Mouse (Mus musculus): Measurements from ENCODE around the gene Lmo1. TPM values are rescaled to one million over a fixed set of nuclear protein-coding genes. Genes with fewer than 3 reads are reported as not detected.
"Not testable (repeated sequence)": the region's sequence is repeated elsewhere in the genome, so short reads cannot be mapped to it uniquely, and the experiment has no call there.

Gene Lmo1
- polyA plus RNA-seq, 1 experiment from 2014 or later, result 15.1 TPM

GRCm38 (mm10) chr7:109141753-109142152, 33.3 kb downstream of the Lmo1 start:
- no peaks in the 10 kb centered on the region for H3K9me3 ChIP-seq
- no peak overlapping the region for H3K4me3 ChIP-seq (replicated peaks)
- no peaks in the 10 kb centered on the region for H3K27me3 ChIP-seq
- no peaks in the 10 kb centered on the region for H3K36me3 ChIP-seq
- peaks cover 39% of the 10 kb centered on the region for H3K4me1 ChIP-seq (replicated peaks)
- ATAC-seq (ENCODE audit: insufficient number of reproducible peaks, insufficient read depth, low FRiP score, low TSS enrichment, low read depth), result no peak
- no peak overlapping the region for H3K4me2 ChIP-seq
- no peak overlapping the region for H3K9ac ChIP-seq (replicated peaks)
- 69% methylated on average over 3 of the region's 3 CpGs for WGBS
- no peak overlapping the region for H3K27ac ChIP-seq

GRCm38 (mm10) chr7:109141054-109141453, 34.0 kb downstream of the Lmo1 start:
- Histone ChIP-seq H3K4me1 (replicated peaks) (peaks cover 39% of the 10 kb centered on the region), H3K9ac (replicated peaks) (no peak overlapping the region), H3K36me3 (no peaks in the 10 kb centered on the region), H3K9me3 (no peaks in the 10 kb centered on the region), H3K4me3 (replicated peaks) (no peak overlapping the region), H3K4me2 (no peak overlapping the region), H3K27ac (no peak overlapping the region), H3K27me3 (no peaks in the 10 kb centered on the region)
- WGBS, result 74% methylated on average over 2 of the region's 2 CpGs
- ATAC-seq (ENCODE audit: insufficient number of reproducible peaks, insufficient read depth, low FRiP score, low TSS enrichment, low read depth), result no peak

GRCm38 (mm10) chr7:109139405-109139804, 35.6 kb downstream of the Lmo1 start:
- Histone ChIP-seq H3K4me2 (no peak overlapping the region), H3K27ac (no peak overlapping the region), H3K4me3 (replicated peaks) (no peak overlapping the region), H3K4me1 (replicated peaks) (peaks cover 25% of the 10 kb centered on the region), H3K9me3 (no peaks in the 10 kb centered on the region), H3K9ac (replicated peaks) (no peak overlapping the region), H3K27me3 (no peaks in the 10 kb centered on the region), H3K36me3 (no peaks in the 10 kb centered on the region)
- 16% methylated on average over 3 of the region's 3 CpGs for WGBS
- ATAC-seq (ENCODE audit: insufficient number of reproducible peaks, insufficient read depth, low FRiP score, low TSS enrichment, low read depth), result 0 out of 2 replicates have a peak, but pooled peaks have one; percentile 20

DNA sequence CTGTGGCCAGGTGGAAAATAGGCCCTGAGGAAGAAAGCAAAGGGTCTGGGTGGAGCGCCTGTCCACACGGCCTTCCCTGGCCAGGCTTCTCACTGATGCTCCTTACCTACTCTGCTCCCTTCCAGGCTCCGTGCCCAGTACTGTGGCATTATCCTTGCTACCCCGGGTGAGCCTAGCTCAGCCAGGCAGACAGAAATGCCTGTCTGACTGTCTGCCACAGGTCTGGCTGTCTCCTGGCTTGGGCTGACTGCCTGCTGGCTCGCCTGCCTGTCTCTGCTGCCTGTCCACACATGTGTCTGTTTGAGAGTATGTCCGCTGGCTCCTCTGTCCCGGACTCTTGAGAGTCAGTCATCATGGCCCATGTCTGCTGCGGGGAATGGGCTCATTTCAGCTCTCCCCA, 37.6 kb downstream of the Lmo1 start:
- Histone ChIP-seq H3K36me3 (no peaks in the 10 kb centered on the region), H3K27ac (no peak overlapping the region), H3K9me3 (no peaks in the 10 kb centered on the region), H3K9ac (replicated peaks) (no peak overlapping the region), H3K27me3 (no peaks in the 10 kb centered on the region), H3K4me1 (replicated peaks) (peaks cover 7% of the 10 kb centered on the region), H3K4me3 (replicated peaks) (no peak overlapping the region), H3K4me2 (no peak overlapping the region)
- WGBS, result 81% methylated on average over 8 of the region's 8 CpGs
- ATAC-seq (ENCODE audit: insufficient number of reproducible peaks, insufficient read depth, low FRiP score, low TSS enrichment, low read depth), result no peak

DNA sequence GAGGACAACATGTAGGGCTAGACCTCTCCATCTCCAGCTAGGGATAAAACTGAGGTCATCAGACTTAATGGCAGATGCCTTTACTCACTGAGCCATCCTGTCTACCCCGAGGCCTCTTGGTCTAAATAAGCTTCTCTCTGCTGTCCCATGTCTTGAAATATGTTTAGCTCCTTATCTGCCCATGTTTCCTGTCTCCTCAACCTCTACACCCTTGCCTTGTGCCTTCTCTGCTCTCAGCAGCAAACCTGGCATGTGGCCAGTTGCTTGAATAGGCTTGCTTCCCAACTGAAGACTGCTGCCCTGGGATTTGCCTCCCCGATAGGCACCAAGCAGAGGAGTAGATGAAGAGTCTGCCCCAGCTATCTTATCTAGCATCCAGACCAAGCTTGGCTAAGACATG, 43.4 kb downstream of the Lmo1 start:
- no peaks in the 10 kb centered on the region for H3K36me3 ChIP-seq

DNA sequence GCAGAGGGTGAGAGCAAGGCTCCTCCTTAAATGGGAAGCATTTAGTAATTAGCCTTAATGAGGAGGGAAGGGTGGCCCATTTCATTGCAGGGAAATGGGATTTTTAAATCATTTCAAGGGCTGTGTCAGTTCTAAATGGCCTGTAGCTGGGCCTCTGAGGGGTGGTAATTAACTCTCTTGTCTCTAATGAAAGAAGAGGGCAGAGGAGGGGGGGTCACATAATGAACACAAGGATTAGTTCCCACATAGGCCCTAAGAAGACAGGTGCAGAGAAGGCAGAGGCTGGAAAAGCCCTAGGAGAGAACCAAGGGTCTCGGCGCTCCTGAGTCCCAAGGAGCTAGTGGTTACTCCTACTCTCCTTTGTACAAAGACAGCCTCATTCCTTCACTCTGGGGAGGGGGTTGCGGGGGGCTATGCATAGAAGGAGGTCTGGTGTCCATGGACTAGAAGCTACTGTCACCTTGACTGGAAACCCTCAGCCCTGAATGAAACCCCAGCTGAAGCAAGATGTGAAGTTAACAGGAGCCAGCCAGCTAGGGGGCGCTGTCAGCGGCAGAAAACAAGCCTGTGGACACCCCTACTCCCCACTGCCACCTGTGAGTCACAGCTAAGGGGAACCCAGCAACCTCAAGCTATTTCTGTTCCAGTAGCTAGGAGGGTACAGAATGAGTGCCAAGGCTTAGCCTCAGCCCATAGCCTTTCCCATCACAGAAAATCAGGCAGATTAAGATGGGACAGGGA, 44.9 kb downstream of the Lmo1 start:
- ATAC-seq (ENCODE audit: insufficient number of reproducible peaks, insufficient read depth, low FRiP score, low TSS enrichment, low read depth), result no peak
- Histone ChIP-seq H3K9ac (replicated peaks) (no peak overlapping the region), H3K4me2 (no peak overlapping the region), H3K4me1 (replicated peaks) (no peaks in the 10 kb centered on the region), H3K9me3 (no peaks in the 10 kb centered on the region), H3K4me3 (replicated peaks) (no peak overlapping the region), H3K36me3 (no peaks in the 10 kb centered on the region), H3K27me3 (no peaks in the 10 kb centered on the region), H3K27ac (no peak overlapping the region)
- WGBS, result 76% methylated on average over 5 of the region's 5 CpGs

More for the DNA sequence above, 43.4 kb downstream of the Lmo1 start:
- no peak for ATAC-seq (ENCODE audit: insufficient number of reproducible peaks, insufficient read depth, low FRiP score, low TSS enrichment, low read depth)
- Histone ChIP-seq H3K27ac (no peak overlapping the region), H3K9ac (replicated peaks) (no peak overlapping the region), H3K4me1 (replicated peaks) (no peaks in the 10 kb centered on the region), H3K4me2 (no peak overlapping the region), H3K27me3 (no peaks in the 10 kb centered on the region), H3K9me3 (no peaks in the 10 kb centered on the region), H3K4me3 (replicated peaks) (no peak overlapping the region)
- 94% methylated on average over 2 of the region's 2 CpGs for WGBS

GRCm38 (mm10) chr7:109129442-109129841, 45.6 kb downstream of the Lmo1 start:
- Histone ChIP-seq H3K4me3 (replicated peaks) (no peak overlapping the region), H3K27ac (no peak overlapping the region), H3K9ac (replicated peaks) (no peak overlapping the region), H3K4me1 (replicated peaks) (no peaks in the 10 kb centered on the region), H3K4me2 (no peak overlapping the region), H3K36me3 (no peaks in the 10 kb centered on the region), H3K9me3 (no peaks in the 10 kb centered on the region), H3K27me3 (no peaks in the 10 kb centered on the region)
- ATAC-seq (ENCODE audit: insufficient number of reproducible peaks, insufficient read depth, low FRiP score, low TSS enrichment, low read depth), result no peak

DNA sequence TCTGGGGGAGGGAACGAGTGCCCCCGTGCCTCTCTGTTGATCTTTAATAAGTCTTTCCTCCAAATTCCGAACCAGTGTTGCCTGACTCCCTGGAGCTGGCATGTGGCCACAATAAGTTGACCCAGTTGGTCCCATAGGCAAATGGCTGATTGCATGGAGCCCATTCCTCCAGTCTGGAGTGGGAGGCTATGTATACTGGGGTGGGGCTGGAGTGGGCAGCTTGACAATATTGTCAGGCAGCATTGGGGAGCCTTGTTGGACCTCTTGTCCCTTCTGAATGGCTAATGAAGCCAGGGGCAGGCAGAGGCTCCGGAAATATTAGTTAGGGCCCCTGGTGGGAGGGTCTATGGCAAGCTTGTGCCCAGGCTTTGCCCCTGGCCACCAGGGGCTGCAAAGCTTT, 59.1 kb downstream of the Lmo1 start:
- no peak for ATAC-seq (ENCODE audit: insufficient number of reproducible peaks, insufficient read depth, low FRiP score, low TSS enrichment, low read depth)
- Histone ChIP-seq H3K4me1 (replicated peaks) (peaks cover 7% of the 10 kb centered on the region; the same call in 1 of the 2 replicates), H3K4me3 (replicated peaks) (no peak overlapping the region), H3K9me3 (no peaks in the 10 kb centered on the region), H3K27ac (0 out of 2 replicates have a peak overlapping the region, but pooled peaks have one; percentile 7), H3K9ac (replicated peaks) (no peak overlapping the region), H3K36me3 (no peaks in the 10 kb centered on the region), H3K4me2 (no peak overlapping the region), H3K27me3 (no peaks in the 10 kb centered on the region)
- WGBS, result 61% methylated on average over 4 of the region's 4 CpGs

DNA sequence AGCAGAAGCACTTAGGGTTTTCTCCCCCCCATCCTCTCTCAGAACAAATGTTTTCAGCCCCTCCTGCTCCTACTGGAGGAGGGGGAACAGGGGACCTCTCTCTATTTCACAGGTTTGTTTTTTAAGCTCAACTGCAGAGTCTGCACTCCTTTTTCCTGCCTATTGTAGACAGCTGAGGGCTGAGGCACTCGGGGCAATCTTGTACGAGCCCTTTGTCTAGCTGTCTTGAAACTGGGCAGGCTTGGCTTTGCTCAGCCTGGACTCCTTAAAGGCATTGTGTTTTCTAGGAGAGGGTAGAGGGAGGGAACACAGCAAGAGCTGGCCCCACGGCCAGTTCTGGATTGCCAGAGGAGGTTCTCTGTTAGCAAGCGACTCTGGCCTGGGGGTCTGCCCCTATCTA, 59.5 kb downstream of the Lmo1 start:
- H3K4me3 ChIP-seq (replicated peaks); H3K4me1 ChIP-seq (replicated peaks); H3K4me2 ChIP-seq; H3K9ac ChIP-seq (replicated peaks); H3K27ac ChIP-seq; H3K27me3 ChIP-seq; H3K9me3 ChIP-seq; H3K36me3 ChIP-seq: not testable (repeated sequence)
- 45% methylated on average over 1 of the region's 4 CpGs for WGBS
- ATAC-seq (ENCODE audit: insufficient number of reproducible peaks, insufficient read depth, low FRiP score, low TSS enrichment, low read depth), result peak; percentile 47; the same call in 1 of the 2 replicates

DNA sequence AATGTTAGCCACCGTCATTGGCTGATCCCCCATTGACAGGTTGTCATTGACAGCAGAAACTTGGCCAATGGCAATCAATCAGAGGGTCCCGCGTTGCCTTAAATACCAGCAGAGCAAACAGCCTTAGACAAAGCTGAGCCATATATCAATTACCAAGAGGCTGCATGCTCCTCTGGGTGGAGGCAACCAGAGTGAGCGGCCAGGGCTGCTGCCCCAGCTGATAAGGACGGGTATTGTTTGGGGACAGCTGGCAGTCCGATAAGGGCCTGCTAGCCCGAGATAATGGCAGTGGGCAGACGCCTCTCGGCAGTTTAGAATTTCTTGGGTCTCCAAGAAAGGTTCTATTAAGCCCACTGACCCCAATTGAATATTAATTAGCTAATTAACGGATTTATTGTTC, 60.1 kb downstream of the Lmo1 start:
- no peak for ATAC-seq (ENCODE audit: insufficient number of reproducible peaks, insufficient read depth, low FRiP score, low TSS enrichment, low read depth)
- 57% methylated on average over 10 of the region's 10 CpGs for WGBS
- Histone ChIP-seq H3K4me2 (no peak overlapping the region), H3K9me3 (no peaks in the 10 kb centered on the region), H3K27me3 (no peaks in the 10 kb centered on the region), H3K36me3 (no peaks in the 10 kb centered on the region), H3K9ac (replicated peaks) (no peak overlapping the region), H3K27ac (no peak overlapping the region), H3K4me3 (replicated peaks) (no peak overlapping the region), H3K4me1 (replicated peaks) (peaks cover 7% of the 10 kb centered on the region; the same call in 1 of the 2 replicates)

GRCm38 (mm10) chr7:109111000-109111399, 64.0 kb downstream of the Lmo1 start:
- Histone ChIP-seq H3K36me3 (no peaks in the 10 kb centered on the region), H3K9ac (replicated peaks) (no peak overlapping the region), H3K4me1 (replicated peaks) (peaks cover 2% of the 10 kb centered on the region; the same call in 1 of the 2 replicates), H3K9me3 (no peaks in the 10 kb centered on the region), H3K27ac (no peak overlapping the region), H3K27me3 (no peaks in the 10 kb centered on the region), H3K4me2 (no peak overlapping the region), H3K4me3 (replicated peaks) (no peak overlapping the region)
- no peak for ATAC-seq (ENCODE audit: insufficient number of reproducible peaks, insufficient read depth, low FRiP score, low TSS enrichment, low read depth)
- 75% methylated on average over 5 of the region's 5 CpGs for WGBS

DNA sequence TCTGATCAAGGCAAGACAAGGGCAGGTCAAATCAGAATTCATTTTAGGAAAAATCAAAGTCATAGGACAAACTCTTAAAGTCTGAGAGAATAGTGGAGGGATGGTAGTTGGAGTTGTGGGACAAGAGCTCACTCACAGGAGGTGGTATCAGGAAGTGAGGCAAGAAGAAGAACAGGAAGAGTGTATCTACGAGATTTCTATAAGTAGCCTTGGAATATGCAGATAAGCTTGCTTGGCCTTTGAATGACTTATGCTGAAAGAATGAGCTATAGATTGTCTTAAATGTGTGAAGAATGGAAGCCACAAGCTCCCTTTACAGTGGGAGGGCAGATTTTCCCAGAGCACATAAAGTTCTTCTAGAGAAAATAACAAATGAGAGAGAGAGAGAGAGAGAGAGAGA, 70.1 kb downstream of the Lmo1 start:
- Histone ChIP-seq H3K4me2 (no peak overlapping the region), H3K4me3 (replicated peaks) (no peak overlapping the region), H3K4me1 (replicated peaks) (no peaks in the 10 kb centered on the region), H3K36me3 (no peaks in the 10 kb centered on the region), H3K27ac (no peak overlapping the region), H3K9me3 (no peaks in the 10 kb centered on the region), H3K27me3 (no peaks in the 10 kb centered on the region), H3K9ac (replicated peaks) (no peak overlapping the region)
- 61% methylated on average over 1 of the region's 1 CpGs for WGBS
- no peak for ATAC-seq (ENCODE audit: insufficient number of reproducible peaks, insufficient read depth, low FRiP score, low TSS enrichment, low read depth)

All from limb, embryonic 12.5 days (tissue).